Mouse (Mus musculus): ENCODE data around the gene Klhl25.
"Not testable (repeated sequence)": the region's sequence is repeated elsewhere in the genome, so short reads cannot be mapped to it uniquely, and the experiment has no call there.

Klhl25 gene

DNA sequence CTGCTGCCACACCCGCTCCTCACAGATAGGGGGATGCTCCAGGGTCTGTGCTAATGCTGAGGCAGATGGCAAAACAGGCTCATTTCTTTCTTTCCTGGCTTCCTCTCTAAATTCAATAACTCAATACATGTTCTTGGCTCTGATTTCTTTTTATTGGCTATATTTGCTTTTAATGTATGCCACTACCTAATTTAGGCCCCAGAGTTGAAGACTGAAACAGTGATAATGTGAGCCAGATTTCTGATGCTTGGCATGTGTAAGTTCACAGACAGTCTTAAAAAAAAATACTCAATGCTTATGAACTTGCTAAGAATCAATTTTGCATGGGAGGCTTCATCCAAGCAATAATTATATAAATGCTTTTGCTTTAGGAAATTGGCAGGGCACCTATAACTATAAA, 2.2 kb upstream of the Klhl25 start:
- no peak for DNase-seq (ENCODE audit: low read depth, low spot score)

DNA sequence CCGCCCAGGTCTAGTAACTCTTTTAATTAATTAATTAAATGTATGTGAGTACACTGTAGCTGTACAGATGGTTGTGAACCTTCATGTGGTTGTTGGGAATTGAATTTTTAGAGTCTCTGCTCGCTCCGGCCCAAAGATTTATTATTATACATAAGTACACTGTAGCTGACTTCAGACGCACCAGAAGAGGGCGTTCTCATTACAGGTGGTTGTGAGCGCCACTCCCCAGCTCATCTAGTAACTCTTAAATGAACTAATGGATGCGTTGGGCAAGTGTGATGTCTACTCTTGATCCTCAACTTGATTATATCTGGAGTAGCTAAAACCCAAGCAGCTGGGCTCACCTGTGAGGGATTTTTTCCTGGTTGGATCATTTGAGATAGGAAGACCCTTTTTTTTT, 1.2 kb upstream of the Klhl25 start:
- no peak for DNase-seq (ENCODE audit: low read depth, low spot score)

DNA sequence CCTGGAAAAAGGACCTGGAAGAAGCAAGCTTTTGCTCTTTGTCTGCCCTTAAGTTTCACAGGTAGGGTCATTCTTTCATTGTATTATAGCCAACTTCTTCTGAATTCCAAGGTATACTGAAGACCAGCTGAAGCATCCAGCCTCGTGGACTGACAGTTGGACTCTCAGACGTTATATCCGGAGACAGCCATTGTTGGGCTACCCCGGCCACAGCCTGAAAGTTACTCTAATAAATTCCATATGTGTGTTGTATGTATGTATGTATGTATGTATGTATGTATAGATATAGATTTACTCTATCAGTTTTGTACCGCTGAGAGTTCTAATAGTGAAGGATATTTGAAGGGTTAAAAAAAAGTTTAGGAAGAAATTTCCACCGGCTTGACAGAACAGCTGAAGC, 621 bp upstream of the Klhl25 start:
- DNase-seq (ENCODE audit: low read depth, low spot score): no peak

DNA sequence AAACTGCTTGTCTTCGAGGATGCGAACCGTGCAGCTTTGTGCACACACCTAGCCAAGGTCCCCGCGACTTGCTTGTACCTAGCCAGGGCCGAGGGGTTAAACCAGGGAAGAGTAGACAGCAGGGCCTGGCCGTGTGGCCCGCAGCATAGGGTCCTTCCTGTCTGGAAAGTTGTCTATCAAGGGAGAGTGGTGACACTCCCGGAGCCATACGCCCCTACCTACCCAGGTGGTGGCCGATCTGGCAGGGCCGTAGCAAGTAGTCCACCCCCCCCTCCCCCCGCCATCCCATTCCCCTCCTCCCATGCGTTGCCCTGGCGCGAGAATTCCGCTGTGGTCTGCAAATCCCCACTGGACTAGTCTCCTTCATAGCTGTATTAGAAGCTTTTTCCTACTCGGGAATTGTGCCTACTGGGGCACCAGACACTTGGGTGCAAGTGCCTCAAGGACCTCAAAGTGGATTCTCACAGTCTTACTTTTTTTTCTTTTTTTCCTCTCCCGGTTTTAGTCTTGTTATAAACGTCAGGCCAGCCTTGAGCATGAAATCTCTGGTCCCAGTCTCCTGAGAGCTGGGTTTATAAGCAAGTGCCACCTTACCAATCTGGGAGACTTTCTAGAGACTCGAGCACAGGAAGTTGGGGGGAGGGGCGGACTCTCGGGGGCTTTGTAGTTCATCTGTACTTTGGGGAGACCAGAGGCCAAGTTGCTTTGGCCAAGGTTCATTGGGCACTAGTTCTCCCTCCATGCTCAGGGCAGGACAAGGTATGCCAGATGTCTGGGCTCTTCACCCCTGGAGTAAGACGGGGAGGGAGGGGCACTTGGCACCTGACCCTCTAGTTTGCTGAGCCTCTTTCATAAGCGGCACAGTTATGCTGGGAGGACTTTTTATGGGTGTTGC, 913 bp downstream of the Klhl25 start:
- DNase-seq (ENCODE audit: low read depth, low spot score): no peak

DNA sequence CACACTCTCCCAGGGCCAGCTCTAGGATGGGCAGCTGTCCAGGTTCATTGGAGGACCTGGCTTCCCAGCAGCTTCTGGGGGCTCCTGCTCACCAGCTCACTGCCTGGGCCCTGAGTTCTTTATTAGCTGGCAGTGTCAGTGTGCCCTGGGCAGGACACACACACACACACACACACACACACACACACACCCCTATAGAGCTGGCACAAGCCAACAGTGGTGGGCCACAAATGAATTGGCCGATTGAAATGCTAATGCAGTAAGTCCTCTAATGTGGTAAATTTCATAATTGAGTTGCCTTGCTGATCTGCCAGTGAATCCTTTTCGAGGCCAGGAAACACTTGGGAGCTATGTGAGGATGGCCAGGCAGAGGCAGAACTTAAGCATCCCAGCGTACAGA, 2.3 kb downstream of the Klhl25 start:
- DNase-seq (ENCODE audit: low read depth, low spot score): not testable (repeated sequence)

DNA sequence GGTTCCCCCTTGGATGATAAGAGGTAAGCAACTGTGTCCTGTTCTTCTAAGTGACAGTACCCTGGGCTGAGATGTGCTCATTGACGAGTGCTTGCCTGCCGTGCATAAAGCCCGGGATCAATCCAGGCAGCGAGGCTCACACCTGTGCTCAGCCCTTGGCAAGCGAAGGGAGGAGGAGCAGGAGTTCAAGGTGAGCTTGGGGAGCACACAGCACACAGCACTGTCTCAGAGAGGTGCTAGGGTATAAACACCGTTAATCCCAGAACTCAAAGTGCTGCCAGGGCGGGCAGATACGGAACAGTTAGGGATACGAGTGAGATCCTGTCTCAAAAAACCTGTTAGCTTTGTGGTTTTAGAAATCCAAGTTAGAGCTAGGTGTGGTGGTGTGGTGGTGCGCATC, 3.2 kb downstream of the Klhl25 start:
- no peak for DNase-seq (ENCODE audit: low read depth, low spot score)

DNA sequence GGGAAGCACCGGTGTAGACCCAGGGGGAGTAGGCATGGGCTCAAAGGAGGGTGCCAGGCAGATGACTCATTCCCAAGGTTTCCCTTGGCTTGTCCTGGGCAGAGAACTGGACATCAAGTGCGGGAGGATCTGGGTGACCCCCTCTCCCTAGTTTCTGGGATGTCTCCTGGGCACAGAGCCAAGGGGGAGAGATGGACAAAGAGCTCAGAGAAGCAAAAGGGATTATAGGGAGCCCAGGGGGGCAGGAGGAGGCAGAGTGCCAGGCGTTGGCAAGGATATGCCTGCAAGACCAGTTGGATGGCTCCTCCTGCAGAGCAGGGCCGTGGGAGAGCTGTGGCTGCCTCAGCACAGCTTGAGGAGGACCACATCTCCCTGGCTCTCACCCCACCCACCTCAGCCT, 4.3 kb downstream of the Klhl25 start:
- no peak for DNase-seq (ENCODE audit: low read depth, low spot score)

DNA sequence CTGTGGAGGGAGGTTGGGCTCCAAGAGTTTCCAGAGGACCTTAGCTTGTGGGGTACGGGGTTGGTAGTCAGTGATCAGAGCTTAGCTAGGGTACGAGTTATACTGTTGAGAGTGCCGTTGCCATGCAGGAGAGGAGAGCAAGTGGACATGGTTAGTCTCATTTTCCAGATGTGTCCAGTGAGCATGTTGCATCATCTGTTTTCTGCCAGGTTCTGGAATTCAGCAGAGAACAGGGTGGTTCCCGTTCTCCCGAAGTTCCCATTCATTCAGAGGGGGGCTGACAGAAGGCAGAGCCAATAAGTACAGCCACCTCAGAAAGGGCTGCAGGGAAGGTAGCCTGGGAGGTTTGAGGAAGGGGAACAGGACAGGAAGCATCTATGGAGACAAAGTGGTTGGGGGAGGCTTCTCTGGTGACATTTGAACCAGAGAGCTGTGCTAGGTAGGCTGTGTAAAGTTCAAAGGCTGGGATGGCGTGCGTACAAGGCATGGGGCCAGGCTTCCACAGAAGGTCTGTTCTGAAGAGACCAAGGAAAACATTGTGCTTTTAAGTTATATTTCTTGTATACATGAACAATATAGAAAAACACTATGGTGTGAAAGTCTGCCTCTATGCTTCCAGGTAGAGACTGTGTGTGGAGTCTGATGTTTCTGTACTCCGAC, 5.2 kb downstream of the Klhl25 start:
- DNase-seq (ENCODE audit: low read depth, low spot score): no peak

DNA sequence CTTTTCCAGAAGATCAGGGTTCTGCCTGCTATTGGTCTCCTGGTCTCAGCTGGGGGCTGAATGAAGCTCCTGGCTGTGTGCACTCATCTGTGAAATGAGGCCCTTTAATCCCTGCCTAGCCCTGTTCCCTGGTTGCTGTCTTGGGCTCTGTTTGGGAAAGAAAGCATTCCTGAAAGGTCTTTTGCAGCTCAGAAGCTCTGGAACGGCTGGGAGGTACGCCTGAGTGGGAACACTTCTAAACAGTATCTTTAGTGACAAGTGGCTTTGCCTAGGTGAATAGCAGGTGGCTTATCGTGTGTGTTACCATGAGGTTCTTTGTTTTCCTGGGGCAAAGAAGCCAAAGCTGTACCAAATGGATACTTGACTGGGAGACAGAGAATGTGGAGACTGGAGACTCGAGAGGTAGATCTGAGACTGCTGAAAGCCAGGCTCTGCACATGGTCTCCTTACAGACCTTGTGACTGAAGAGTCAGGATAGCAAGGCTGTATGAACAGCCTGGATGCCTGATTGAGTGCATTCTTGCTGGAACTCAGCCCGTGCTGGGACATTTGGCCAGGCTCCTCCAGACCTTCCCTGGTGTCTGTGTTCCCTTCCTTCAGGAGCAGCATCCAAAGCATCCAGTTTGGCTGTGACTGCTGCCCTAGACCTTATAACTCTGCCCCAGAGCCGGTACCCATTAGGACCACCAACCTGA, 6.3 kb downstream of the Klhl25 start:
- DNase-seq (ENCODE audit: low read depth, low spot score): no peak

DNA sequence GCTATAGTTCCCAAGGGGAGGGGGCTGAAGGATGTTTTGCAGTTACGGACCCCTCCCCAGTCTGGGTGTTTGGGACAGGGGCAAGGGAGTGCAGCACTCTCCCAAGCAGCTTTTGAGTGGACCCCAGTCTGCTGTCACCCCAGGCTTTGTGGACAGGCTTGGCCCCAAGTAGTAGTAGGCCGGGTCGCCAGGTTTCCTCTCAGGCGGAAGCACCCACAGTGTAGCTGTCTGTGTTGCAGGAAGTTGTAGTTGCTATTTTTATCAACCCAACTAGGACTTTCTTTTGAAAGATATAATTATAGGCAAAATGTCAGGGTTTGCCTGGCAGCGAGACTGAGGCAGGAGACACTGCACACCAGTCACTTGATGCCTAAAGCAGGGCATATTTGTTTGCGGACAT, 6.9 kb downstream of the Klhl25 start:
- DNase-seq (ENCODE audit: low read depth, low spot score): no peak

DNA sequence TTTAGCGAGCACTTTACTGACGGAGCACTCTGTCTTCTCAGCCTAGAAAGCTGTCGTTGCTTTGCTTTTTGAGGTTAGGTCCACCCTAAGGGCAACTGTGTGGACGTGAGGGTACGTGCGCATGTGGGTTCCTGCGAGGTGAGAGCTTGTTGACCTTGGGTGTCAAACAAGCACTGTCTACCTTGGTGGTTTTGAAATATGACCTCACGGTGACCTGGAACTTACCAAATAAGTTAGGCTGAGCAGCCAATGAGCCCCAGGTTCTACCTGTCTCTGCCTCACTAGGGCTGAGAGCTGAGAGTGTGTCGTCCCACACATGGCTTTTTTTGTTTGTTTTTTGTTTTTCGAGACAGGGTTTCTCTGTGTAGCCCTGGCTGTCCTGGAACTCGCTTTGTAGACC, 8.1 kb downstream of the Klhl25 start:
- DNase-seq (ENCODE audit: low read depth, low spot score): no peak

DNA sequence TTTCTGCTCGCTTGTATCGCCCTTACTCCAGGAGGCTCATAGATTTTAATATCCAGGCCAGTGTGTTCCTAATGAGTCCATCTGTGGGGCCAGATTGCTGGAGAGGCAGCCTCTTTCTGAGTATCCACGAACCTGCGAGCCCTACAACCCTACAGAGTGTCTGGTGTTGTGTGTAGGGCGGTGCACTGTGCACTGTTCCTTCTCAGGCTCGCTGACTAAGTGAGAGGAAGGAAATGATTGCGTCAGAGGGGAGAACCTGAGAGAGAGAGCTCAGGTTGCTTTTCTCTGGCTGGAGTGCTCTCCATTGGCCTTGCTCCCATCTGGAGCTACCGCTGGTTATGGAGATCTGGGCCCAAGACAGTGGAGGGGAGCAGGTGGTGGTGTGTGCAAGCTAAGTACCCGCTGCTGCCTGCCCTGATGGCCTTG, 11.7 kb downstream of the Klhl25 start:
- DNase-seq (ENCODE audit: low read depth, low spot score): no peak

DNA sequence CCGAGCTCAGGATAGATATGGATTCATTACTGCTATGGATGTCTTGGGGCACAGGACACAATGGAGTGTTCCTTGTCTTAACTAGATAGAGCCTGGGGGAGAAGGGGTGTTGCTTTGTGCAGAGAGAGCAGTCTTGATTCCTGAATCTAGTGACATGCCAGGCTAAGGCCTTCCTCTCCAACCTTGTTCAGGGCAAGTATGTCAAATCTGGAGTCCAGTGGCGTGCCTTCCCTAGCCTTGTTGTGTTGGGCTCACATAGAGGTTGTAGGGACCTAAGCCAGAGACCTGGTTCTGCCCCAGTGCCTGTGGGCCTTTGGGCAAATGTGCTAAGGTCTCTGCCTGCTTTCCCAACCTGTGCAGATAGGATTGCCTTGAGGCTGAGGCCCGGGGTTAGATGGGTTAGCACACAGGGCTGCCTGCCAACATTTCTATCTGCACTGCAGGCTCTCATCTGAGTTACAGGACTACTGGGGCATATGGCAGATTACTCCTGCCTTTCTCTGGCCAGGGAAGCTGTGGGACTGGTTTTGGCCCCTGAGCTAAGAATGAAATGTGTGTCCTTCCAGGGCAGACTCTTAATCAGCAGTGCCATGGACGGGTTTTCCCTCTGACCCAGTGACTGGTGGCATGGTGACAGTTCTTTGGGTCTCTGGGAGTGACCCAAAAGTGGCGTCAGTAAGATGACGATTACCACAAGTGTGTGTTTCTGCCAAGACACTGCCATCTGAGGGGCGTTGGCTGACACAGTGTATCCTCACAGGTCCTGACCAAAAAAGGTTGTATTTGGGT, 13.7 kb downstream of the Klhl25 start:
- not testable (repeated sequence) for DNase-seq (ENCODE audit: low read depth, low spot score)

DNA sequence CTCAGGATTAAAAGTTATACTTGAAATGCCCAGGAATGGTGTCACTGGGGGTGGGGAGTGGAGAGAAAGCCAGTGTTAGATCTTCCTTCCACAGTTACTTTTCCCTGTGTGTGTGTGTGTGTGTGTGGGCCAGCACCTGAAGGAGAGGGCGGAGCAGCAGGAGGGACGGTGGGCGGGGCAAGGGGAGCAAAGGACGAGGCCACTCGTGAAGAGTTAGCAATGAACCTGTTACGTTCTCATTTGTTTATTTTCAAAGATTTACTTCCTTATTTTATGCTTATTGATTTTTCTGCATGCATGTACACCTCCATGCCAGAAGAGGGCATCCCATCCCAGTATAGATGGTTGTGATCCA, 14.3 kb downstream of the Klhl25 start:
- DNase-seq (ENCODE audit: low read depth, low spot score): not testable (repeated sequence)

DNA sequence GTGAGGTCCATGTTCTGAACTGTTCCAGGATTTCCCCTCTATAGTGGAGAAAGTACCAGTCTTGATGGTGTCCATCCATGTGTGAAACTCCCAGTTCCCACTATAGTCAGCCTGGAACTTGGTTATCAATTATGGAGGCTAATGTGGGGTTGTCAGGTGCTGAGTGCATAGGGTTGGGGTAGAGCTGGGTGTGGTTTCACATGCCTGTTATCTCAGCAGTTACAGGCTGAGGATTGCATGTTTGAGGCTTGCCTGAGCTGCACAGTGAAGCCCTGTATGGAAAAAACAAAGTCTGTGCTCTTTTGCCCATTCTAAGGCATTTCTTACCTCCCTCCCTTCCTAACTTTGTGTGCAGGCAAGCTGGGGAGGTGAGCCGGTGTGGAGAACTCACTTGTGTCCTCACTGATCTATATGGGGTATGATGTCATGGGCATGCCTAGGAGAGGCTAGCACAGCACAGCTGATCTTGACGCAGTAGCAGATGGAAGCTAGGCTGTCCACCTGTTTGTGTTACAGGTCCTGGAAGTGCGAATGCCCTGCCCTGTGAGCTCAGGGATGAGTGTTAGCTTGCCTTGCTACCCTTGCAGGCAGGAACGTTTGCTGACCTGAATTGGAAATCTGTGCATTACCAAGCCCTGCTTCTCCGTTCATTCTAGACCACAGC, 15.3 kb downstream of the Klhl25 start:
- not testable (repeated sequence) for DNase-seq (ENCODE audit: low read depth, low spot score)

DNA sequence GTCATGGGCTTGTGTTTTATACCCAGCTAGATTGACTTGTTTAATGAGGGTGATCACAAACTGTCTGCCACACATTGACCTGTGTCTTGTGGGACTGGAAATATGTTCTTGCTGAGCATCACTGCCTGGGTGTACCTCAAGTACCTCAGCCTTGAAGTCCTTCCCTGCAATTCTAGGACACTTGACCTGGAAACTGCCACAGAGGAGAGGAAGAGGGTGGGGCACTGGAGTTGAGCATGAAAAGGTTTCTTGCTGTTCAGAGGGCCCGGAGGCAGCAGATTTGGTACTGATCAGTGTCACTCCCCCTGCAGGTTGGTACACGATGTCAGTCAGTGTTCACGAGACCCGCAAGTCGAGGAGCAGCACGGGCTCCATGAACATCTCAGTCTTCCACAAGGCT, 16.9 kb downstream of the Klhl25 start:
- DNase-seq (ENCODE audit: low read depth, low spot score): no peak

DNA sequence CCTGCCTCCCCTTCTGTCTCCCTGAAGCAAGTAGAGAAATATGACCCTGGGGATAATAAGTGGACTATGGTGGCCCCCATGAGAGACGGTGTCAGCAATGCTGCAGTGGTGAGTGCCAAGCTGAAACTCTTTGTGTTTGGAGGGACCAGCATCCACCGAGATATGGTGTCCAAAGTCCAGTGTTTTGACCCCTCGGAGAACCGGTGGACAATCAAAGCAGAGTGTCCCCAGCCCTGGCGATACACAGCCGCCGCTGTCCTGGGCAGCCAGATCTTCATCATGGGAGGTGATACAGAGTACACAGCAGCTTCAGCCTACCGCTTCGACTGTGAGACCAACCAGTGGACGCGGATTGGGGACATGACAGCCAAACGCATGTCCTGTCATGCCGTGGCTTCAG, 18.4 kb downstream of the Klhl25 start:
- DNase-seq (ENCODE audit: low read depth, low spot score): no peak

DNA sequence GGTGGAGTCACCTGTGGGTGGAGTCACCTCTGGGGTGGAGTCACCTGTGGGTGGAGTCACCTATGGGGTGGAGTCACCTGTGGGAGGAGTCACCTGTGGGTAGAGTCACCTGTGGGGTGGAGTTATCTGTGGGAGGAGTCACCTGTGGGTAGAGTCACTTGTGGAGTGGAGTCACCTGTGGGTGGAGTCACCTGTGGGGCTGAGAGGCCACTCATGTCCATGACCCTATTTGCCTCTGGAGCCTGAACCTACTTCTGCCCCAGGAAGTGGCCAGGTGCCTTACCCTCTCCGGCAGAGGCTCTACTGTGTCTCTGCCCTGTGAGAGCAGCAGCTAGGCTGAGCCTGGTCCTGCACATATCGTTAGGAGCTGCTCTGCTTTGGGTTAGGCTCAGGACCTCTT, 20.6 kb downstream of the Klhl25 start:
- no peak for DNase-seq (ENCODE audit: low read depth, low spot score)

DNA sequence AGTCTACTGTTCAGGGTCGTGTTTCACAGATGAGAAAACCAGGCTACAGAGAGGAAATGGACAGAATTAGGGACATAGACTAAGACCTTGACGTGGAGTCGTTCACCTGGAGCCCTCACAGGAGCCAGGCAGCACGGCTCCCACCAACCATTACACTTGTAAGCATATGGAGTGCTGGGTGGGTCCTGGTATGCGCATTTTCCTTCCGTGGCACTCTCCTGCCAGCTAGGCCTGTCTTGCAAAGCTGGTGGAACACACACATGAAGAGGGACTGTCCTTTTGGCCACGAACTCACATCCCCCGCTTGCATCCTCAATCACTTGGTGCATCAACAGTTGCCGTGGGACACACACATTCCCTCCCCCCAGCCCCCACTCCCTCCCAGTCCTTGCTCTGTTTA, 22.4 kb downstream of the Klhl25 start:
- no peak for DNase-seq (ENCODE audit: low read depth, low spot score)

DNA sequence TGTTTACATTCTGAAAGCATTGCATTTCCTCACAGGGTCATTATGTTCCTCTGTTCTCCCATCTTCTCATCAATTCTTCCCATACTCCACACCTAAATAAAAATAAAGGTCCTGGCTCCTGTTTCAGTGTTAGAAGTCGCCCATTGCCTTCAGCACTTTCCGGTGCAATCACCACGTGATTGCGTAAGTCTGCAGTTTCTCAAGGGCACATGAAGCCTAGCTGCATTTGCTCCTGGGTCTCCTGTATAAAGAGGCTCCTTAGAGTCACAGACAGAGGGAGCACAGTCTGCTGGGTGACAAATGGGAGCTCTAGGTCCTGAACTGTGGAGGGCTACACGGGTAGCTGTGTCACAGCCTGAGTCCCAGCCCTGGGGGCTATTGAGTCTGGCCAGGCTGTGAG, 24.1 kb downstream of the Klhl25 start:
- DNase-seq (ENCODE audit: low read depth, low spot score): no peak

DNA sequence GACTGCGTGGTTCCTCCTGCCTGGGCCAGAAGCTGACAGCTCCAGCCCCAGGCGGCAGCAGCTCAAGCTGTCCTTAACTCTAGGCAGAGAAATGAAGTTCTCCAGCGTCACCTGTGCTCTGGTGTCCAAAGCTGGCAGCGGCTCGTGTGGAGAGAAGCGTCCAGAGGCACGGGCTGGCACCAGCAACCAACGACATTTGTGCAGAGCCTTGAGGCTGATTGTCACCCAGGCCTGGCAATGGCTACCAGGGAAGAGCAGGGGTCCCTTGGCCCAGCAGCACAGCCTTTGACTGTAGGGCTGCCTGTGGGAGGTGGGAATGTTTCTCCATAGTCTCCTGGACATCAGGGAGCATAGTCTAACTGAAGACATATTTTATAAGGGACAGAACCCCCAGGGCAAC, 24.6 kb downstream of the Klhl25 start:
- no peak for DNase-seq (ENCODE audit: low read depth, low spot score)

All from brain, embryonic 18.5 days (tissue).